Mouse (Mus musculus) embryo, embryonic 11.5 days (tissue): ENCODE data around the gene Myh6.
"Not testable (repeated sequence)": the region's sequence is repeated elsewhere in the genome, so short reads cannot be mapped to it uniquely, and the experiment has no call there.

Experiments
- DNase-seq: peaks from one replicate; pipeline ENCODE4 v3.0.0-alpha.2; 2012; ENCODE audit warnings: low read depth, low spot score

Myh6 gene

DNA sequence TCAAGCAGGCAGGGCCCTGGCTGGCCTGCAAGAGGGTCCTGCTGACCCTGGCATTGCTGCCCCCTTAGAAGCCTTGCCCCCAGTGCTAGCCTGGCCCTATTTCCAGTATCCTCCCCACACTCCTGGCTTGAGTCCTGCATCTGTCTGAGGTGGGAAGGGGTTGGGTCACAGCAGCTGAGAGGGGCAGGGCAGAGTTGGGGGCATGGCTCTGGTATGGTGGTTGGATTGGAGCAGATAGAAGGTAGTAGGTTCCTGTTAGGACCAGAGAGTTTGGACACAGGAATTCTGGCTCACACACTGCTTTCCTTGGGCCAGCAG, 28.1 kb upstream of the Myh6 start:
- DNase-seq, result no peak

DNA sequence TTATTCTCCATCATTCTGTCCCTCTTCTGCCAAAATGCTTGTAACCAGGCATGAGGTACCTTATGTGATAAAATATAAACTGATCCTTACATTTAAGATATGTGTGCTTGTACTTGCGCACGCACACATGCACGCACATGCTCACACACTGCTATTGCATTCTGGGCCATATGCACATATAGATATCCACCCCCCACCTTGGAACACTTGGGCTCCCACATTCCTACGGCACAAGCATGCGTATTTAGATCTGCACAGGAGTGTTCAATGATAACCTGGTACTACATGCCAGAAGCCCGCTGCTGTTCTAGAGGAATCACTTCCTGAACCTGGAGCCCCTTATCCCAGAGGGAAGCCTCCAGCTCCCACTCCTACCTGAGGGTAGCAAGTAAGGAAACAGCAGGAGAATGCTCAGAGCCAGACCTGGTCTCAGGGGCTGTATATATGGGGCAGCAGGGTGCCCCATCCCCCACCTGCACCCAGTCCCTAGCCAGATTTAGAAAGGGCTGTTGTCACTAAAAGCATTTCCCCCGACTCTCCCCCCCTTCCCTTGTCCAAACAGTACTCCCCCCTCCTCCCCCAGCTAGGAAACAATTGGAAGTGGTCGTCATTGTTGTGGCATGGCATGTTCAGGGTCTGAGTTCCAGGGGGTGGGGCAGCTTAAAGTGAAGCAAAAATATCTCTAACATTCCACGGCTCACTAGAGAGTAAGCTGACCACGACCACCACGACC, 27.6 kb upstream of the Myh6 start, which contains the start of gene Myh7:
Myh7 (minus strand) TSS at position 491 of the 733 bp plus-strand sequence.
- DNase-seq, result no peak

DNA sequence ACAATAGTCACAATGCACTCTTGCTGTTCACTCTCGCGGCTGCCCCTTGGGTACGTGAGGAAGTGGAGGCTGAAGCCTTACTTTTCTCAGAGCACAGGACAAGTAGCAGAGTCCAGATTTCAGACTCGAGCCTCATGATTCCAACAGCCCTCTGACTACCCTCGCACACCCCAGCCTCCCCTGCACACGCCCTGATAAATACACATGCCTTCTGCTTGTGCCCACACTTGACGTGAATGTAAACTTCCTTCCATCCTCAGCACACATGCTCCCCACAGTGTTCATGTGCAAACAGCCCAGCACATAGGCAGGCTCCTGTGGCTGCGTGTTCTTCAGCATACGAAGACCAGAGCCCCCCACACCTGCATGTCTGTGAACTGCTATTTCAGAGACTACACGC, 26.9 kb upstream of the Myh6 start:
- DNase-seq, result no peak

DNA sequence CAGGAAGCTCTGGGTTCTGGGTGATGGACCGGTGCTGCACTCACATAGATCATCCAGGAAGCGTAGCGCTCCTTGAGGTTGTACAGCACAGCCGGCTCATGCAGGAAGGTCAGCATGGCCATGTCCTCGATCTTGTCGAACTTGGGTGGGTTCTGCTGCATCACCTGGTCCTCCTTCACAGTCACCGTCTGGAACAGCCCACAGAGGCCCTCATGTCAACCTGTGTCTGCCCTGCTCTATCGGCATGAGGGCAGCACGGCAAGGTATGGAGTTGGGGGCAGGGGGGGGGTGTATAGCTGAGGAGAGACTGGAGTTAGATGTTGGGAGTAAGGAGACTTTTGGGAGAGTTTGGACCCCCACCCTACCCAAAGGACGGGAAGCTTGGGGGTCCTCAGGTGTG, 25.5 kb upstream of the Myh6 start:
- no peak for DNase-seq

DNA sequence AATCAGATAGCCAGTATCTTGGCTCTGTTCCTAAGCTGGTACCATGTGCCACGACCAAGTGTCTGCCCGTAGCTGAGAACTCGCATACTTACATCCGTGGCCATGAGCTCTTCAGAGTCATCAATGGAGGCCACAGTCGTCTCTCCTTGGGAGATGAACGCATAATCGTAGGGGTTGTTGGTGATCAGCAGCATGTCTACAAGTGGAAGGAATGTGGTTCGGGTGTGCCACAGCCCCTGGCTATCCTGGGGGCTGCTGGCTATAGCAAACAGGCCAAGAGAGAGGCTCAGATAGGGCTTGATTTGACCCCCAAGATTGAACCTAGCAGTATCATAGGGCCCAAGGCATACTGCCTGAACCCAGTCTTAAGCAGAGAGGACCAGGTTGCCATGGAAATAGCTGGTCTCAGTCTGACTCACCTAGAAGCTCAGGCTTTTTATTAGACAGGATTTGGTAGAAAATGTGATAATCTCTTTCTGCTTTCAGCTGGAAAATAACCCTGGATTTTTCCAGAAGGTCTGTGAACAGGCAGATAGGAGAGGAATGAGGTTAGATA, 23.2 kb upstream of the Myh6 start:
- DNase-seq, result no peak

DNA sequence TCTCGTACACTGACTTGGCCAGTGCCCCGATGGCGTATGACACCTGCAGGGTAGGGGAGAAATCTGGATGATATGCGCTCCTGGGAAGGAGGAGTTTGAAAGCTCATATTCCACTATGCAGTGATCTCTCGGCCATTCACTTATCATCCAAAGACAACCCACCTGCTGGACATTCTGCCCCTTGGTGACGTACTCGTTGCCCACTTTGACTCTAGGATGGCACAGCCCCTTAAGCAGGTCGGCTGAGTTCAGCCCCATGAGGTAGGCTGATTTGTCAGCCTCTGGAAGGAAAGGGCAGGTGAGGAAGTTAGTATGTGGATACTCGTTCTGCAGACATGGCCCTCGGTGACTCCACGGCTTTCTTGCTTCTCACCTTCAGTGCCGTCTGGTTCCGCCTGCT, 22.2 kb upstream of the Myh6 start:
- no peak for DNase-seq

DNA sequence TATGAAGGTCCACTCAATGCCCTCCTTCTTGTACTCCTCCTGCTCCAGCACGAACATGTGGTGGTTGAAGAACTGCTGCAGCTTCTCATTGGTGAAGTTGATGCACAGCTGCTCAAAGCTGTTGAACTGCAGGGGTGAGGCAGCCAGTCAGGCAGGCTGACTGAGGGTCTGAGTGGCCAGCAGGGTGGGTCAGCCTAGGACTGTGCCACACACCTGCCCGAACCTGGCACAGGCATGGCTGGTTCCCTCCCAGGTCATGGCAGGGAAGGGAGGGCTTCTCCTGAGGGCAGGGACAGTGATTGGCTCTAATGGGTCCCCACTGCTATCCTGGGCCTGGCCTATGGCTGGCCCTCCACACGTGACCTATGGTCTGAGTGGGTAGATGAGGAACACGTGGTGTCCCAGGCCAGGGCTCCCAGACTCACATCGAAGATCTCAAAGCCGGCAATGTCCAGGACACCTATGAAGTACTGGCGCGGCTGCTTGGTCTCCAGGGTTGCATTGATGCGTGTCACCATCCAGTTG, 21.7 kb upstream of the Myh6 start:
- DNase-seq, result not testable (repeated sequence)

DNA sequence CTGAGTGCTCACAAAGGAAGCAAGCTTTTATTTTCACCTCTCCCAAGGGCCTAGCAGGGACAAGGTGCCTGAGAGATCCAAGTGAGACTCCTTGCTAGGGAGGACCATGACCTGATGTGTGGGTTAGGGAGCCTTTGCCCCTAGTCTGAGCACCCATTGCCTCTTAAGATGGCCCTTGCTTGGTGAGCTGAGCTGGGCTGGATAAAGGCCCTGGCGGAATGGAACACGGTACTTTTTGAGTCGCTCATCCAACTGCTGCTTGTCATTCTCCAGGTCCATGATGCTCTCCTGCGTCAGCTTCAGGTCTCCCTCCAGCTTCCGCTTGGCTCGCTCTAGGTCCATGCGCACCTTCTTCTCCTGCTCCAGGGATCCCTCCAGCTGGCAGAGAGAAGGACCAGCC, 15.2 kb upstream of the Myh6 start:
- DNase-seq, result no peak

DNA sequence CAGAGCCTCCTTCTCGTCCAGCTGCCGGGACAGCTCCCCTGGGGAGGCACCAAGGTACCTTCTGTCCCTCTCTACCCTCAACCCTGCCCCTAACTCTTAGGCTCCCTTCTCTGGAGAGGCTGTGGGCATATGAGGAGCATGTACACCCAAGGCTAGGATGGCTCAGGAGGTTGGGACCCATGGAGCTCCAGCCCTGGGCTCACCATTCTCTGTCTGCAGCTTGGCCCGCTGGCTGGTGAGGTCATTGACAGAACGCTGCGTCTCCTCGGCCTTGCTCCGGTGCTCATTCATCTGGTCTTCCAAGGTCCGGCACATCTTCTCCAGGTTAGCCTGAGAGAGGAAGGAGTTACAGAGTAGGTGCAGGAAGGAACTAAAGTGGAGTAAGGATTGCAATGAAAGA, 11.9 kb upstream of the Myh6 start:
- no peak for DNase-seq

DNA sequence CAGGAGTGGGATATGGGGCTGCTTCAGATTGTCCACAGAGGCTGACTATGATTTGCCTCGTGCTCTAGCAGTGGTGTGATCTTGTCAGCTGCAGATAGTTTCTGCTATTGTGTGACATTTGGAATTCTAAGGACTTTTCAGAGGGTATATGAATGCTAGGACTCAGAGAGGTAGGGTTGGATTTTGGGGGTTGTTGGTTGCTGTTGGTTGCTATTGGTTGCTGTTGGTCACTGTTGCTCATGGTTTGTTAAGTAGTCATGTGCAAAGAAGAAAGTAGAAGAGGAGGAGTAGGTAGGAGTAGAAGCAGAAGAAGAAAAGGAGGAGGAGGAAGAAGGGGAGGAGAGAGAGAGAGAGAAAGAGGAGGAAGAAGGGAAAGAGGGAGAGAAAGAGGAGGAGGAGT, 9.9 kb upstream of the Myh6 start, which contains the start of gene Gm17428:
Gm17428 (plus strand) TSS at position 301 of the 400 bp plus-strand sequence.
- DNase-seq, result no peak

DNA sequence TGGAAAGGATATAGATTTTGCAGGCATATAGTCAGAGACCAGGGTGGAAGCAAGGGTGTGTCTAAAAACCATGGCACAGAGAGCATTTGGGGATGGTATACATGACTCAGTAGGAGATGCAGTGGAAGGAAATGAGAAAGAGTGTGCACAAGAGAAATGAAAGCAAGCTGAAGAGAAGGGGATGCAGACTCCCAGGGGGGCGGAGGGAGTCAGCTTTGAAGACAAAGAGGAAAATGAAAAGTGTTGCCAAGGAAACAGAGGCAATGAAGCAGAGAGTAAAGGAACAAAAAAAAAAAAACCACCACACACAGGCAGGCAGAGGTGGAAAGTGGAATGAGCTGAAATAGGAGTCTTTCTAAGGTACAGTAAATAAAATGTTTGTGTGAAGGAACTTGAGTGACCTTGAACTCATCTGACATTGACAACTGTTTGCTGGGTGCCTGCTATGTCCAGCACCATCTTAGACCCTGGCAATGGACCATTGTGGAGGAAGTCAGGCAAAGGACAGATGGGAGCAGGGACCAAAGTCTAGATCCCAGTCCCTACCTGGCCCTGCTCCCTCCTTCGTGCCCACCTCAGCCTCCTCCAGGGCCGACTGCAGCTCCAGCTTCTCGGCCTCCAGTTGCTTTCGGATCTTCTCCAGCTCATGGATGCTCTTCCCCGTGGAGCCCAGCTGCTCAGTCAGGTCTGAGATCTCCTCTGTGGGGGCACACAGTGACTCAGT, 7.5 kb upstream of the Myh6 start:
- no peak for DNase-seq

DNA sequence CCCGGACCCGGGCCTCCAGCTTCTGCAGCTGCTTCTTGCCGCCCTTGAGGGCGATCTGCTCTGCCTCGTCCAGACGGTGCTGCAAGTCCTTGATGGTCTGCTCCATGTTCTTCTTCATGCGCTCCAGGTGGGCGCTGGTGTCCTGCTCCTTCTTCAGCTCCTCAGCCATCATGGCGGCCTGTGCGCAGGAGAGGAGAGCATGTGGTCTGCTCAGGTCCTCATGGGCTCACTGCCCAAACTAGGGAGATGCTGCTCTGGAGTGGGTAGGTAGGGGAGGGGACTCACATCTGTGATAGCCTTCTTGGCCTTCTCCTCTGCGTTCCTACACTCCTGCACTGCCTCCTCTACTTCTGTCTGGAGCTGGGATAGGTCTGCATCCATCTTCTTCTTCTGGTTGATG, 6.1 kb upstream of the Myh6 start:
- DNase-seq, result not testable (repeated sequence)

DNA sequence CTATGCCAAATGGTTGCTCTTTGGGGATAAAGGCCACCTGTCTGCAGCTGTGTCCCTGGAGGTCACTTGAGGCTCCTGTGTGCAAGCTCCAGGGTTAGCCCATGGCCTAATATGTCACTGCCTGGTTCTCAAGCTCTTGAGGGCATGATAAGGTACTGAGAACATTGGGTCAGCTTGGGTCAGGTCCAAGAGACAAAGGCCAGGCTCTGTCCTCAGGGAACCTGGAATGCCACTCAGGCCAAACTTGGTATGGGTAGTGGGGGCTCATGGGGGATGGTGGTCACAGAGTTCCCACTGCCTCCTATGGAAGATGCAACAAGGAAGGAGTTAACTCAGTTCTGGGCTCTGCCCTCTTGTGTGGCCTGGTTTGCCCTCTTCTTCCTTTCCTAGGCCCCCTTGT, 1.6 kb upstream of the Myh6 start:
- no peak for DNase-seq

DNA sequence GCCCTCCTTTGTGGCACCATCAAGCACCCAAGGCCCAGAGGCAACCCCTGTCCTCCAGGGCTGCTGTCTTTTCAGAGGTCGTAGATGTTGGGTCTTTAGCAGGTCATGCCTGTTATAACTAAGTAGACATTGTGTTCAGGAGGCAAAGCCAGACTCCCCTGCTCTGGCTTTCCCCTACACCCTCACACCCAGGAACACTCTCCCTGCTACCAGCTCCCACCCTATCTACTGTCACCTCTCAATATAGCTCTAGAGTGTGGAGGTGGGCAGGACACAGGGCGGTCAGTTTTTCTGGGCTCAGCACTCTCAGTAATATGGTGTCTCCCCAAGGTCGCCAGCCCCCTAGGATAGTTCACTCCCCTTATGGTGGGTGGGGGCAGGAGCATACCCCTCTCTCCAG, 1.1 kb upstream of the Myh6 start:
- DNase-seq, result no peak

DNA sequence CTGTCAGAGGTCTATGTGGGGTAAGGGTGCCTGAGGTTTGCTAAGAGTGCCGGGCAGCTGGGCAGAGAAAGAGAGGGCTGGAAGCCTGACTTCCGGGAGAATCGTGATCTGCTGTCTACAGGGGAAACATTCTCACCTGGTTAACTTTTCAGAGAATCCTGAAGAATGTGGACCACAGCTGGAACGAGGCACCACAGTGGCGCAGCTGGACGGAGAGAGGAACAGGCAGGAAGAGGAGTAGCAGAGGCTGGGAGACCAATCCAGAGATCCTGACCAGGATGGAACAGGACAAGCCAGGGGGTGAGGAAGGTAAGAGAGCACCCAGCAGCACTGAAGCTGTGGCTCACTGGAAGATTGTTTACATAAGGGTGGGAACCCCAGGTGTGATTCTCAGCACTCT, 1.1 kb downstream of the Myh6 start:
- no peak for DNase-seq

DNA sequence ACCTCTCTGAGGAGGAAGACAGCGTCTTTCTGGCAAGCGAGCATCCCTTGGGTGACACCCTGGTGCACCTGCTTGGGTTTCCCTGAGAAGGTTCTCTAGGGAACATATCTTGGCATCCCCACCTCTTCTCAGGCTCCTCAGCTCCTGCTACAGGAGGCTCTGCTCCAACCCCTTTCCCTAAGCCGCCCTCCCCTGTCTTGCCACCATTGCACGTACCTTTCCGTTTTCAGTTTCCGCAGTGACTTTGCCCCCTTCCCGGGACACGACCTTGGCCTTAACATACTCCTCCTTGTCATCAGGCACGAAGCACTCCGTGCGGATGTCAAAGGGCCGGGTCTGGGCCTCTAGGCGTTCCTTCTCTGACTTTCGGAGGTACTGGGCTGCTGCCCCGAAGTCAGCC, 1.7 kb downstream of the Myh6 start:
- no peak for DNase-seq

DNA sequence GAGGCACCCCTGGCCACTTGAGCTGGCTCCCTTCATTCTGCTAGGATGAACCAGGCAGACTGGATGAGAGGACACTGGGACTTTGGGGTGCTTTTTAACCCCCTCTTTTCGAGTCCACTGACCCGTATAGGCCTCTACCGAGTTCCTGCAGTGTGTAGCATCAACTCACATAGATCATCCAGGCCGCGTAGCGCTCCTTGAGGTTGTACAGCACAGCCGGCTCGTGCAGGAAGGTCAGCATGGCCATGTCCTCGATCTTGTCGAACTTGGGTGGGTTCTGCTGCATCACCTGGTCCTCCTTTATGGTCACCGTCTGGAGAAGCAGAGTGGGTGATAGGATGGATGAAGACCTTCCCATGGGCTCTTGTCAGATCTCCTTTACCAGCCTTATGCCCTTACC, 3.0 kb downstream of the Myh6 start:
- no peak for DNase-seq

DNA sequence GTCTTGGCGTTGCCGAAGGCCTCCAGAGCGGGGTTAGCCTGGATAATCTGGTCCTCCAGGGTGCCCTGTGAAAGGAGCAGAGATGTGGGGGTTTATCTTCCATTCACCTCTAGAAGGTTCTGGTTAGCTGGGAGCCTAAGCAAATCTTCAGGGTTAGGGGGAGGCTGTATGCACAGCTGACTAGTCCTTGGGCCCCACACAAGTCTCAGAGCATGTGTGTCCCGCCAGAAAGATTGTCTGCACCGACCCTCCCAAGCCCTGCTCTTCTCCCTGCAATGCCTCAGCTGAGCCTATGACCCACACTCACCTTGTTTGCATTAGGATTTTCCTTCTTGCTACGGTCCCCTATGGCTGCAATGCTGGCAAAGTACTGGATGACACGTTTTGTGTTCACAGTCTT, 4.0 kb downstream of the Myh6 start:
- no peak for DNase-seq

DNA sequence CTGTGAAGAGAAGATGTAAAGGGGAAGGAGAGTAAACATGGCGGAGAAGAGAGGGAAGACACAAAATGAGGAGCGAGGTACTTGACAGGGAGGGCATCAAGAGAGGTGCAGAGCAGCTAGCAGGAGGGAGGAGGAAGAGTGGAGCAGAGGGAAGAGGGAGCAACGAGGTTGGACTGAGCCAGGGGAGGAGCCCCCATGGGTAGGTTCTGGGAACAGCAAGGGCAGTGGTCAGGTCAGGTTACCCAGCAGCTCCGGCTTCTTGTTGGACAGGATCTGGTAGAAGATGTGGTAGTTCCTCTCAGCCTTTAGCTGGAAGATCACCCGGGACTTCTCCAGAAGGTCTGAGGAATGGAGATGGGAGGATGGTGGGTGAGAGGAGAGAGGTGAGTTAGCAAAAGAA, 5.2 kb downstream of the Myh6 start:
- DNase-seq, result no peak

DNA sequence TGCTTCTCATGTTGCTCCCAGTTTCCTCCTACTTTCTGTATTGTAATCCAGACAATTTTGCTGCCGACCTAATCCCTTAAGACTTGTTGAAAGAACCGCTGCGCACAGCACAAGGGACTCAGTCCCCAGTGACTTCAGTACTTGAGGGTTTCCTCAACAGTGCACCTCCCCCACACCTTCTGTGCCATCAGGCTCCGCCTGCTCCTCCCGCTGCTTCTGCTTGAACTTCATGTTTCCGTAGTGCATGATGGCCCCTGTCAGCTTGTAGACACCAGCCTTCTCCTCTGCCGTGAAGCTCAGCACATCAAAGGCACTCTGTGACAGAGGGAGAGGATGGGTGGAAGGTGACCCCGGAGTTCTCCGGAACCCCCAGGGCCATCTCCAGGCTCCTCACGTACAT, 6.0 kb downstream of the Myh6 start:
- DNase-seq, result no peak

DNA sequence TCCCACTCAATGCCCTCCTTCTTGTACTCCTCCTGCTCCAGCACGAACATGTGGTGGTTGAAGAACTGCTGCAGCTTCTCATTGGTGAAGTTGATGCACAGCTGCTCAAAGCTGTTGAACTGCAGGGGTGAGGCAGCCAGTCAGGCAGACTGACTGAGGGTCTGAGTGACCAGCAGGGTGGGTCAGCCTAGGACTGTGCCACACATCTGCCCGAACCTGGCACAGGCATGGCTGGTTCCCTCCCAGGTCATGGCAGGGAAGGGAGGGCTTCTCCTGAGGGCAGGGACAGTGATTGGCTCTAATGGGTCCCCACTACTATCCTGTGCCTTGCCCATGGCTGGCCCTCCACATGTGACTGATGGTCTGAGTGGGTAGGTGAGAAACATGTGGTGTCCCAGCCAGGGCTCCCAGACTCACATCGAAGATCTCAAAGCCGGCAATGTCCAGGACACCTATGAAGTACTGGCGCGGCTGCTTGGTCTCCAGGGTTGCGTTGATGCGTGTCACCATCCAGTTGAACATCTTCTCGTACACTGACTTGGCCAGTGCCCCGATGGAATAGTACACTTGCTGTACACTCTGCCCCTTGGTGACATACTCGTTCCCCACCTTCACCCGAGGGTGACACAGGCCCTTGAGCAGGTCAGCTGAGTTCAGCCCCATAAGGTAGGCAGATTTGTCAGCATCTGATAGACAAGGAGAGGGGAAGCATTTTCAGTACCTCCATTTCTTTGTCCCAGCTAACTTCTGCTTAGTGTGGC, 6.7 kb downstream of the Myh6 start:
- DNase-seq, result not testable (repeated sequence)

DNA sequence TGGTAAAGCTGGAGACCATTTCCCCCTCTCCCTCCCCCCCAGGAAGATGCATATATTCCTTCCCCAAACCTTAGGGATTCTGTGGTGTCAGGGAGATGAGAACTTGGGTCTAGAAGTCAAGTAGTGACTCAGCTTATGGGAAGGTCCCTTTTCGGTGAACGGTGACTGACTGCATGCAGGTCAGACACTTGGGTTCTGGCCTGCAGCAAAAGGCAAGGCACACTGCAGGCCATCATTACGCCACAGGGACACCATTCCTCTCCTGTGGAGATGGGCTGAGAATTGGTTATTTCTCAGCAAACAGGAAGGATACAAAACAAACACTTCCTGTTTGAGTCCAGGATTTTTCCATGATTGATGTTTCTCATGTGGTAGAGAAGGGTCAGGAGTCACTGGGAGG, 7.5 kb downstream of the Myh6 start:
- no peak for DNase-seq
